Mouse (Mus musculus) spleen, embryonic (tissue): ENCODE data around the gene Baz2b.
"Not testable (repeated sequence)": the region's sequence is repeated elsewhere in the genome, so short reads cannot be mapped to it uniquely, and the experiment has no call there.

Source experiments
- CTCF ChIA-PET: fragments of 350-600 bp; sonication (Branson Sonifier 250); formaldehyde crosslinking; loops from one replicate; lab custom pipeline; 2022; lab: Charles Lee

The Baz2b gene

GRCm38 (mm10) chr2:60200667-60201066, 9.0 kb downstream of the Baz2b start:
- CTCF ChIA-PET, result interaction anchor here (1.0 kb wide), 1 partner anchor 150 kb away, joined by 4 read pairs; no protein-coding TSS in a partner anchor

GRCm38 (mm10) chr2:60200051-60200562, 9.5 kb downstream of the Baz2b start:
- CTCF ChIA-PET, result no interaction called here

- CTCF ChIA-PET, result no interaction called here
These were observed 12.8 kb downstream of the Baz2b start for GRCm38 (mm10) chr2:60196841-60197240.

GRCm38 (mm10) chr2:60181696-60182095, 27.9 kb downstream of the Baz2b start:
- CTCF ChIA-PET, result no interaction called here

GRCm38 (mm10) chr2:60177490-60177889, 32.1 kb downstream of the Baz2b start:
- CTCF ChIA-PET, result interaction anchor here (0.5 kb wide), 1 partner anchor 60 kb away, joined by 3 read pairs; no protein-coding TSS in a partner anchor

- CTCF ChIA-PET, result interaction anchor here (0.7 kb wide), 1 partner anchor 162 kb away, joined by 3 read pairs; no protein-coding TSS in a partner anchor
These were observed 33.6 kb downstream of the Baz2b start for GRCm38 (mm10) chr2:60176087-60176486.

- CTCF ChIA-PET, result no interaction called here
These were observed 34.6 kb downstream of the Baz2b start for GRCm38 (mm10) chr2:60175078-60175477.

GRCm38 (mm10) chr2:60173595-60173994, 36.0 kb downstream of the Baz2b start:
- CTCF ChIA-PET, result interaction anchor here (0.5 kb wide), 1 partner anchor 51 kb away, joined by 3 read pairs; no protein-coding TSS in a partner anchor

GRCm38 (mm10) chr2:60173190-60173589, 36.4 kb downstream of the Baz2b start:
- CTCF ChIA-PET, result interaction anchor here (0.5 kb wide), 1 partner anchor 51 kb away, joined by 3 read pairs; no protein-coding TSS in a partner anchor

- CTCF ChIA-PET, result no interaction called here
These were observed 37.1 kb downstream of the Baz2b start for GRCm38 (mm10) chr2:60172531-60172914.

GRCm38 (mm10) chr2:60171786-60172530, 37.7 kb downstream of the Baz2b start:
- CTCF ChIA-PET, result interaction anchor here (0.7 kb wide), 1 partner anchor 191 kb away, joined by 16 read pairs; no protein-coding TSS in a partner anchor

- CTCF ChIA-PET, result no interaction called here
These were observed 42.8 kb downstream of the Baz2b start for GRCm38 (mm10) chr2:60166878-60167277.

- CTCF ChIA-PET, result no interaction called here
These were observed 44.0 kb downstream of the Baz2b start for GRCm38 (mm10) chr2:60165679-60166078.

- CTCF ChIA-PET, result no interaction called here
These were observed 45.9 kb downstream of the Baz2b start for GRCm38 (mm10) chr2:60163744-60164143.

GRCm38 (mm10) chr2:60152481-60152880, 57.2 kb downstream of the Baz2b start:
- CTCF ChIA-PET, result no interaction called here

GRCm38 (mm10) chr2:60148651-60149050, 61.0 kb downstream of the Baz2b start:
- CTCF ChIA-PET, result no interaction called here

- CTCF ChIA-PET, result no interaction called here
These were observed 62.2 kb downstream of the Baz2b start for GRCm38 (mm10) chr2:60147428-60147827.

- CTCF ChIA-PET, result no interaction called here
These were observed 63.9 kb downstream of the Baz2b start for GRCm38 (mm10) chr2:60145742-60146141.

GRCm38 (mm10) chr2:60143383-60143782, 66.3 kb downstream of the Baz2b start:
- CTCF ChIA-PET, result no interaction called here

- CTCF ChIA-PET, result no interaction called here
These were observed 67.4 kb downstream of the Baz2b start for GRCm38 (mm10) chr2:60142281-60142680.

- CTCF ChIA-PET, result interaction anchor here (0.7 kb wide), 1 partner anchor 1352 kb away, joined by 7 read pairs; no protein-coding TSS in a partner anchor
These were observed 70.9 kb downstream of the Baz2b start for GRCm38 (mm10) chr2:60138751-60139162.

- CTCF ChIA-PET, result no interaction called here
These were observed 73.8 kb downstream of the Baz2b start for GRCm38 (mm10) chr2:60135796-60136195.

- CTCF ChIA-PET, result not testable (repeated sequence)
These were observed 74.7 kb downstream of the Baz2b start for GRCm38 (mm10) chr2:60134958-60135357.
